Mouse (Mus musculus): Measurements from ENCODE around the gene Zfp184.
A peak's percentile ranks its signal among the peaks of the same experiment; 100 is the strongest.

Zfp184 gene

DNA sequence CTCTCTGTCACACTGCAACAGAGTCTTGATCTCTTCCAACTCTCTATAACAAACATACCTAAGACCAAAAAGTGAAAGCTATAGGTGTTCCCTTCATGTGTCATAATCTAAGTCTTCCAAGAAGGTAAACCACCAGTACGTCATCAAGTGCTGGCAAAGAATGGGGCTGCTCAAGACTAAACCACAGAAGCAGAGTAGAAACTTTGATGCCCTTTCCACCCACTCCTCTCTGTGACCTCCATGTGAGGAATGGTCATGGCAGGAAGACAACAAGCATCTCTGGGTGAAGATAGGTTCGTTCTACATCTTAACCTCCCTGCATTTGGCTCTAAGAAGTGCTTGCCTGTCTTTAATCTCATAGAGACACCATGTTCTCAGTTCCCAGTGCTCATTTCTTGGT is 39.6 kb downstream of the Zfp184 start:
- no peak for DNase-seq (ENCODE audit: low spot score in 2 of 2)

DNA sequence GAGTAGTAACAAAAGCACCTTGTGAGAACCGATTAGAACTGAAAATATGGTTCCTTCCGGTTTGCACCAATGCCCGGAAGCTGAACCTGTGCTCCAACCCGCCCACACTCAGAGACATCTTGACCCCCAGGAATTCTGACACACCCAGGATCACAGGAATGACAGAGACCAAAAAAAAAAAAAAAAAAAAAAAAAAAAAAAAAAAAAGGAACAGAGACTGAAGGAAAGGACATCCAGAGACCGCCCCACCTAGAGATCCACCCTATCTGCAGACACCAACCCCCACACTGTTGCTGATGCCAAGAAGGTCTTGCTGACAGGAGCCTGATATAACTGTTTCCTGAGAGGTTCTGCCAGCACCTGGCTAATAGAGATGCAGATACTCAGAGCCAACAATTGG is 47.7 kb downstream of the Zfp184 start:
- DNase-seq (ENCODE audit: low spot score in 2 of 2): no peak

DNA sequence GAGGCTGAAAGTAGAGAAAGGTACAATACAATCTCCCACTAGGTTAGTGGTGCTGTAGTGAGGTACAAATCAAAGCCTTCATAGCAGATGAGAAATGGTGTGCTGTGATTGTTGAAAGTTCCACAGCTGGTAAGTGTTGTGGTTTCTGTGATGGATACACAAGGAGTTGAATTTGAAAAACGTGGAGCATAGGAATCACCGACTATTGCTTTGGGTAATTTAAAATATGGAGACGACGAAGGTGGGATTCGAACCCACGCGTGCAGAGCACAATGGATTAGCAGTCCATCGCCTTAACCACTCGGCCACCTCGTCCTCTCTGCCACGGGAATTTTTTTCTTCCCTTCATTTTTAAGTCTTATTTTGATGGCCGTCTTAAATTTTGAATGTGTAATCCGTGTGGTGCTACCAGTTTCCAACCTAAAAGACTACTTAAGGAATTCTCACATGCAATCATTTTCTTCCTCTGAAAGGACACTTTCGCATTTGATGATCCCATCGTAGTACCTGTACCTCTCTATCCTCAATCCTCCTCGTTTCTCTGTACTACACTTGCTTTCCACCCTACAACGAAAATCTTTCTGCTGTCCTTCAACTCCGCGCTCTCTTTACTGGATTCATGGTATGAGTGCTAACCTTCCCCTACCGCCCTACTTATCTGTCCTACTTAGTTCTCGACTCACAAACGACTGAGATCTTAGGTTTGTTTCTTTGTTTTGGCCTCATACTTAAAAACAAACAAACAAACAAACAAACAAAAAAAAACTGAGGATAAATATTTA is 49.3 kb downstream of the Zfp184 start:
- no peak for DNase-seq (ENCODE audit: low spot score in 2 of 2)

DNA sequence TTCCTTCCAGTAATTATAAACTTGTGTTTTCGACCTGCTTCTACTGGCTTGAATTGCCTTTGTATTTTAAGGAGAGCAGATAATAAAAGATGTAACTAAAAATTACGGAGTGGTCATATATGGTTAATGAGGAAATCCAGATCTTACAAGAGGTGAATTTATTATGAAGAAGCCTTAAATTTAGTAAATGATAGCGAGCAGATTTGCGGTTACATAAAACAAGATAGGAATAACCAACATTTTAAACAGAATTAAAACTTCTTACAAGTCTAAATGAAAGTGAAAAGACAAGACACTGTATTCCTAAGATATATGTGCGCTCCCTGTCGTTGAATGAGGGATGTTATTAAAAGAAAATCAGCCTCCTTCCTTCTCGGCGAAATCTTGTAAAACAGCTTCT is 50.0 kb downstream of the Zfp184 start:
- no peak for DNase-seq (ENCODE audit: low spot score in 2 of 2)

DNA sequence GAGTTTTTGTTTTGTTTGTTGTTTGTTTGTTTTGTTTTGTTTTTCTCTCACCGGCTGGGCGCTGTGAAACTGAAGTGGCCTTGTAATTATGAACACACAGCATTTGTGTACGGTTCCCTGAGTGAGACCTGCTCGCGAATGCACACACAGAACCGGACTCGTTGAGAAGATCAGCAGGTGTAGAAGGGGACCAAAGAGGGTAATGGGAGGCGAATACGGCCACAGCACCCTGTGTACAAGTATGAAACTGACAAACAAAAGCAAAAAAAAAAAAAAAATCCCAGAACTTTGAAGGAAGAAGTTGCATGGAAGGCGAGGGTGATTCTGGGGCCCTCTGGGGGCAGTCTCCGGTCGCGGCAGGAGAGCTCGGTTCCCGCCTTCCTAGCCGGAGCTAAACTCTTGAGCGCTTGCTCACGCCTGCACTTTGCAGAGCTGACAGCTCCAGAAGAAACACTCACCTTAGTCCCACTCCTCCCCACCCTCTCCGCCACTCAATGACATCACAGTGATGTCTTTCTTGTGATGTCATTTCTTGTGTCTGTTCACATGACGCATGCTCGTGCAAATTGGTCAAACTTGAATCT is 50.5 kb downstream of the Zfp184 start:
- DNase-seq (ENCODE audit: low spot score in 2 of 2): no peak

DNA sequence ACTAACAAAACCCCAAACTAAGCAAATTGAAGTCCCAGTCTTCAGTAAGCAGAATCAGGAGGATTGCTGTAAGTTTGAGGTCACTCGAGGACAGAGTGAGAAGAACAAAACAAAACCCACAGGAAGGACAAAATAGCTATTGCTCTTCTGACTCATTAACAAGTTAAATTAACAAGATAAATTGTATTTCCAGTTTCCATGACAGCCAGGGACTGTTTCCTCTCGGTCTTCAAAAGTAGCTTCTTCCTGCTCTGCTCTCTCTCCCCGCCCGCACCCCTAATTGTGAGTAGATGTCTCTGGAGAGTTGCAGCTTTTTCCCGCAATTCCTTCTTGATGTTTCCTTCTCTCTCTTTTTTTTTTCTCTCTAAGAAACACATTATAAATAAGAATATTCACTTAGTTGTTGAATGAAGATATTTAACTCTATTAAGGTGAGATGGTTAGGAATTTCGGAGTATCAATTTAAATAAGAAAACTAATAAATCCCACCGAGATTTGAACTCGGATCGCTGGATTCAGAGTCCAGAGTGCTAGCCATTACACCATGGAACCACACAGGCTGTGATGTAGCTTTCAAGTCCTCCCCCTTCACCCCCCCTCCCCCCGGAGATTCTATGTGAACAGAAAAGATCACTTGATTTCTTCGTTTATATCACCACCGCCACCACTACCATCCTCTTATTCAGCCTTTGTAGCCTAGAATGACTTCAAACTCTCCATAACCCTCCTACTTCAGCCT is 51.4 kb downstream of the Zfp184 start:
- no peak for DNase-seq (ENCODE audit: low spot score in 2 of 2)

DNA sequence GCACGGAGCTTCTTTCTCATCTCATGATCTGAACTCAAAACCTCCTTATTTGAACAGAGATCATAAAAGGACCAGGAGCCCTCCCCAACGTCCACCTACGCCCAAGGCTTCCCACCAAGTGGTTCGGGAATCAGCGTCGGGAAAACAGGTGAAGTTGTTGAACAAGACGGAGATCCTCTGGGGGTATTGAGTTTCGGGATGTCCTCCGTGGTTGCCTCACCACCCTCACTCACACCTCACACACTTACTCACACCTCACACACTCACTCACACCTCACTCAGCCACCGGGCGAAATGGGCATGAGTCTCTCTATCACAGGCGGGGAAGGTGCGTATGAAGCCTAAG is 51.9 kb downstream of the Zfp184 start:
- no peak for DNase-seq (ENCODE audit: low spot score in 2 of 2)

DNA sequence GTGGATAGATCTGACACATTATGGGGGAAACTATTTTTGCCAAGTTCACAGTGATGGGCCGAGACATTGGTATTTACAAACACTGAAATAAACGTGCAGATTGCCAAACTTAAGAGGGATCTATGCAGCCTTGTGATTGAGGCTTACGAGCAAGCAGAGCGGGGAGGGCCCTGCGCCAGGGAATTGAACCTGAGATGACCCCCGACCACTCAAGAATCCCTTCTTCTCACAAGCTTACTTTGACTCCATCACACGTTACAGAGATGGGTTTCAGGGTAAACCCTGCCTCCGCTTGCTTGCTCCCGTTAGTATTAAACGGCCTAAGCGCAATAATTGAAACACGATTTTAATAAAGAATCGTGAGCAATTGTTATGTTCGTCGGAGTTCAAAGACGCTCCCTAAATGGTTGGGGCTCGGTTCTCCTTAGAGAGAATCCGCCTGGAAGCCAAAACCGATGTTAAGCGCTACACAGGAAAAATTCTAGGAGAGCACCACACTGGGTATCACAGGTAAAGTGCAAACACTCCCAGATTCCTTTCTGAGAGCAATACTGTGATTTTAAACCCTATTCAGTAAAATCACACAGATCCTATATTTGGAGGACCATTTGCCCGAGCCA is 52.4 kb downstream of the Zfp184 start:
- no peak for DNase-seq (ENCODE audit: low spot score in 2 of 2)

DNA sequence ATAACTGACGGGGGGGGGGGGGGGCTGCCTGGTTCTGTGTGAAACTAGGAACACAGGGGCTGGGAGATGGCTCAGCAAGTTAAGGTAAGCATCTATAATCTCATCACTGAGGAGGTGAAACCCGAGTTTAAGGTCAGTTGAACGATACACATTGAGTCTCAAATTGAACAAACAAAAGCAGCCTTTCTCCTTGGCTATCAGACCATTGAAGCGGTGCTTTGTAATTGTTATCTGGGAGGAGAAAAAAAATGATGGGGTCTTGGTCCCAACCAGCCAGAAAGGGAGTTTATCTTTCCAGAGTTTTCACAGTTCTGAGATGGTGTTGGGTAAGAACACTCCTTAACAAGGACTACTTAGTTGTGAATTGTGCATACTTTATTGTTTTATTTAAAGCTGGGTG is 52.9 kb downstream of the Zfp184 start:
- no peak for DNase-seq (ENCODE audit: low spot score in 2 of 2)

DNA sequence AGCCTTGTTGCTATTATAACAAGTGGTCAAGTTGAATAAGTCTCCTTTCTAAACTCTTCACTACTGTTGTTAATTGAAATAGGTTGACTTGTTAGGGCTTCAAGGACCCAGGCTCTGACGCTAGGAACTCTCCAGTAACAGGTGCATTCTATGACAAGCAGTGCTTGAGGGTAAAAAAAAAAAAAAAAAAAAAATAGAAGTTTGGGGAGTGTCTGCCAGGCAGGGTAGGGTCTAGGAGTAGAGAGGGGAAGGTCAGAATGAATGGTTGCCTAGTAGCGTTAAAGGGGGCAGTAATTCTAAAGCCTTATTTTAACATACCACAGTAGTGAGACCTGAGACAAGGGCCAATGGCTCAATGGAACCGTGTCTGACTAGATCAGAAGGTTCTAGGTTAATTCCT is 53.5 kb downstream of the Zfp184 start:
- DNase-seq (ENCODE audit: low spot score in 2 of 2): no peak

DNA sequence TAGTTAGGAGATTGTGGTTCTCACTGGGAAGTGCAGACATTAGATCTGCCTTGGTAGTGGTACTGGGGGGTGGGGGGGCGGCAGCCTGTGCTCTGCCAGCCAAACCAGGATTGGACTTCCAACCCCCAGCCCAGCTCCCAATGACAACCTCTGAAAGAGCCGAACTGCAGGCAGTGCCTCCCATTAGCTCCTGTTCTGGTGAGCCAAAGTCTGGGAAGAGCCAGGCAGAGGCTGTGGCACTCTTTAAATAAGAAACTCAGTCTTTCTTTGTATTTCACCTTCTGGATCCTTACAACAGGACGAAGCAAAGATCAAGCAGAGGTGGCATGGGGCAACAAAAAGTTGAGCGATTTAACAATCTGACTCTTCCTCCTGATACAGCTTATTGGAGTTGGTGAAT is 54.3 kb downstream of the Zfp184 start:
- DNase-seq (ENCODE audit: low spot score in 2 of 2): no peak

DNA sequence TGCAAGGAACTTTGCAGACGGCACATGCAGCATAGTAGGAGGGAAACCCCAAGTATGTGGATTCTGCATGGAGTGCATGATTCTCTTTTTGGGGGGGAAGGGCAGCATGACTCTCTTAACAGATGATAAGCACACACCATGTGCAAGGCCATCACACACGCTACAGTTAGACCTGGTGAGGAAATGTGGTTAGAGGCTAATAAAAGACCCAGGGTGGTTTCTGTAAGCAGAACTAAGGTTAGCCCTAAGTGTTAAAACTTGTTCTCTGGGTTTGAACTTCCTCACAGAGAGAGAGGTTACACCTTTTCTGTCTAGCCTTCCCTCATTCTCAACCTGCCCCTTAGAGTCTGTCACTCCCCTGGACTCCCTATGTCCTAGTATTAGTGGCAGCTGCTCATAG is 56.5 kb downstream of the Zfp184 start:
- no peak for DNase-seq (ENCODE audit: low spot score in 2 of 2)

DNA sequence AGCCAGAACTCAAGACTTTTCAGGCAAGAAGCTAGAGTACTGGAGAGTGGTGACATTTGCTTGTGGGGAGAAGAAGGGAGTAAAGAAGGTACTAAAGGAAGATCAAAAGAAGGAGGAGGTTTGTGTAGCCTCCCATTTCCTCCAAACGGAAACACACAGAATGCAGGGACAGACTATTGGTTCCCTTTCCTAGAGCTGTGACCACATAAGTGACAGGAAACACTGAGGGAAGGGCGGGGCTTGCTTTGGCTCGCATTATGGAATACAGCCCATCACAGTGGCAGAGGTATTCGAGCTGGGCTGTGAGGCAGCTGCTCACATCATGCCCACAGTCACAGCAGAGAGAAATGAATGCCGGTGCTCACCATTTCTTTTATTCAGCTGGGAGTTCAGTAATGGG is 56.9 kb downstream of the Zfp184 start:
- DNase-seq (ENCODE audit: low spot score in 2 of 2): no peak

DNA sequence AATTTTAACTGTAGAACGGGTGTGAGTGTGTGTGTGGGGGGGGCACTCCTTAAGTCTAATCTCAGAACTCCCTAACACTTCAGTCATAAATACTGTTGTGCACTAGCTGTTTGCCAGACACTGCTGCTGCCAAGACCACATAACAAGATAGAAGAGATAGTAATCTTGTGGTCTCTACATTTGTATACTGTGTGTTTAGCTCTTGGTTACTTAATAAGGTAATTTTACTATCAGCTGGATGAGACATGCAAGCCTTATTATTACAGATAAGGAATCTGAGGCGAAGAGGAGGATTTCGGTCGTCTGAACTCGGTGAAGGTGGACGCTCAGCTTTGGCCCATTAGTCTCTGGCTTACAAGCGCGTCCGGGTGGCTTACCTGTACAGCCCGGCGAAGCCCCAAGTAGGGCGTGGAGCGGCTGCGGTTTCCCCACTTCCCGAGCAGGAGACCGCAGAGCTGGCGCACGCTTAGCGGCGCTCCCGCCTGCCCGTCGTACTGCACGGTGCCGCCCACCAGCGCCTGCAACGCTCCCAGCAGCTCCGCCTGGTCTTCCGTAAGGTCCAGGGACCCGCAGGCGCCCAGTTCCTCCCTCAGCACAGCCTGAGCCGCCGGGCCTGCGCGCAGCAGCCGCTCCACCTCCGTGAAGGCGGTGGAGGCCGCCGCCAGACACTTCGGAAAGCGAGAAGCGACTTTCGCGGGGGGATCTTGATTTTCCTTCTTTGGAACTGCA is 60.9 kb downstream of the Zfp184 start:
- no peak for DNase-seq (ENCODE audit: low spot score in 2 of 2)

DNA sequence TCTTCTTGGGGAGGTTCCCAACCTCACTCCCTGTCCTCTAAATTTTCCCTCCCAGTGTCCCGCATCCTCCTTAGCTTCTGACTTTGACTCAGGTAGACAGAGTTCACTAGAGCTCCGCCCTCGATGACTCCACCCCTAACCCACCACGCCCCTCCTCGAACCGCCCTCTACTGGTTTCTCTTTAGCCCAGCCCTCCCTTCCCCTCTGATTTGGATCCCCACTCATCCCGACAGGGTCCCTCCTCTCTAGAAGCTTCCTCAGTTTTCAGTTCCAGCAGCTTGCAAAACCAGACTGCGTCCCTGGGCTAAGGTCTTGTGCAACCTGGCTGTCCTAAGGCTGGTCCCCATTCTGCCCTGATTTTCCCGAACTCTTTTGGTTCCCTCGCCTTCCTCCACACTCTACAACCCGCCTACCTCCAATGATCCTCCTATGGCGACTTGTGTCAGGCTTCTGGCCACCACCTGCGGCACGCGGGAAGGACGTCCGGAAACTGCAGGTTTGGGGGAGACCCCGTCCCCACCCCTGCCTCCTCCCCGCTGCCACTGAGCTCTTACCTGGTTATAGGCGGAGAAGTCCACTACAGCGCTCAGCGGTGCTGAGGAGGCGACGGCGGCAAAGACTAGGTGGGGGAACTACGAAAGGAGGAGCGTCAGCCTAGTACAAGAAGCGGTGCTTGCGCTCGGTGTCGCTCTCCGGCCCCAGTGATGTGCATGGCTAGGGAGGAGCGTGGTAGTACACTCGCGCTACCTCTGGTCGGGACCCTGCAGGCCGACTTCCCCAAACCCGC is 61.6 kb downstream of the Zfp184 start:
- peak; percentile 48 to 51 for DNase-seq (ENCODE audit: low spot score in 2 of 2)

DNA sequence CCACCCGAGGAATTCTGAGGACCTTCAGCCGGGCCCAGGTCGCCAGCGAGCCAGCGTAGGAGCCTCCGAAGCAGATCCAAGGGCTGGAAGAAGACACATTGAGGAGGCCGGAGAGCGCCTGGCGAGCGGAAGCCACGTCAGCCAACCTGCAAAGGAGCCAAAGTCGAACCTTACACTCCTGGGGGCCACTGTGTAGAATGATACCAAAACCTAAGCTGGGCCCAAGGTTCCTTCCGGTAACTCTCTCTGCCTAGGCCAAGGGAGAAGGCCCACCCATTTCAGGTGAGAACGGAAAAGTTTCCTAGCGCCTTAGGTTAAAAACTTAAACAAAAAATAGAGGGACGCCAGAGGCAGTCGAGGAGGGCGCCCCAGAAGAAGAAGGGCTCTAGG is 62.2 kb downstream of the Zfp184 start:
- no peak for DNase-seq (ENCODE audit: low spot score in 2 of 2)

DNA sequence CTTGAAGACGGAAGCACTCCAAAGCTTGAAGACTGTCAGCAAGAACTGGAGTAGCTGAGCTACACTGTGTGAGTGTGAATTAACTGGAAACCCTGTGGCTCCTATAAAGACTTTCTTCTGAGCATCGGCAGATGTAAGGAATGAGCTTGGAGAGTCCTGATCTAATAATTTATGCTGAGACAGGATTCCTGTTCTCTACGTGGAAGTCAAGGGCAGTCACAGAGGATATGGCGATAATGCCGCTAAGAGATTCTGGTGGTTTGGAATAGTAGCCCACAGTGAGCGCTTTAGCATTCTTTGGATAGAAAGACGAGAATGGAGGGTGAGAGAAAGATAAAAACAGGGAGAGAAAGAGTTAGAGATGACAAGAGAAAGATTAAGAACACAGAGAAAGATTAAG is 63.0 kb downstream of the Zfp184 start:
- no peak for DNase-seq (ENCODE audit: low spot score in 2 of 2)

DNA sequence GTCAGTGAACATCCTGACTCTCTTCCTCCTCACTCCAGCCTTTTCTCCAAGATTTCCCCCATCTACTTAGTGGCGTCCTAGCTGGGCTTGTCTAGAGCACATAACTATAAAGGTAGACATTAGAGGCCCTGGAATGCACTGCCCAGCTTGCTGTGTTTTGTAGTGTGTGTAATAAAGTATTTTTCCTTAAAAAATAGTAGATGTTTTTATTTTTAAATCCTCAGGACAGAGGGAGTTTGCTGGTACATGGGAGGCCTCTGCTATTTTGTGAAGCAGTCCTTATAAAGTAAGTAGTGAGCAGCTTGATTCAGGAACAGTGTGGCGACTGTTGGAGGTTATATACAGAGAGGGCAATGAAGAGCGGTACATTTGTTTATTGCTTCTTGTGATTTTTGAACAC is 63.8 kb downstream of the Zfp184 start:
- no peak for DNase-seq (ENCODE audit: low spot score in 2 of 2)

DNA sequence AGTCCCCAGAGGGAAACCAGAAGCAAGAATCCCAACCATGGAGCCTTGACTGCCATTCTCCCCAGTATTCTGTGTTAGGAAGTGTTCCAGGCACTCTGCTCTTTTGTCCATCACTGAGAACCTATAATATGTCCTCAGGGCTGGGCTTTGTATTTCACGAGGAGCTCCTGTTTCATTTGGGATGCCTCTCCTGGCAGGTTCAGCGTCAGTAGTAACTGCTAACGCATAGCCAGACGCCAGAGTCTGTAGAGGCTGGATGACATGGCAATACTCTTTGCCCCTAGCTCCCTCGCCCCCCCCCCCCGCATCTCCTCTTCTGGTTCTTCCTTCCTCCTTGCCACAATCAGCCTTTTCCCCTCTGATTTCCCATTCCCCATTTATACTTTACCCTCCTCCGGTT is 64.7 kb downstream of the Zfp184 start, which contains the start of gene Prss16:
Prss16 (minus strand) TSS at position 101 of the 400 bp plus-strand sequence.
- DNase-seq (ENCODE audit: low spot score in 2 of 2): no peak

All from spleen, postnatal 14 days (tissue).